Mouse (Mus musculus) adrenal gland (tissue): ENCODE results near the gene Rin2.

ENCODE experiments used
- intact Hi-C: fragments of 180-260 bp; cut with DNase I; formaldehyde crosslinking; loops from one replicate; pipeline ENCODE4 v1.15.1; 2025

Gene Rin2

DNA sequence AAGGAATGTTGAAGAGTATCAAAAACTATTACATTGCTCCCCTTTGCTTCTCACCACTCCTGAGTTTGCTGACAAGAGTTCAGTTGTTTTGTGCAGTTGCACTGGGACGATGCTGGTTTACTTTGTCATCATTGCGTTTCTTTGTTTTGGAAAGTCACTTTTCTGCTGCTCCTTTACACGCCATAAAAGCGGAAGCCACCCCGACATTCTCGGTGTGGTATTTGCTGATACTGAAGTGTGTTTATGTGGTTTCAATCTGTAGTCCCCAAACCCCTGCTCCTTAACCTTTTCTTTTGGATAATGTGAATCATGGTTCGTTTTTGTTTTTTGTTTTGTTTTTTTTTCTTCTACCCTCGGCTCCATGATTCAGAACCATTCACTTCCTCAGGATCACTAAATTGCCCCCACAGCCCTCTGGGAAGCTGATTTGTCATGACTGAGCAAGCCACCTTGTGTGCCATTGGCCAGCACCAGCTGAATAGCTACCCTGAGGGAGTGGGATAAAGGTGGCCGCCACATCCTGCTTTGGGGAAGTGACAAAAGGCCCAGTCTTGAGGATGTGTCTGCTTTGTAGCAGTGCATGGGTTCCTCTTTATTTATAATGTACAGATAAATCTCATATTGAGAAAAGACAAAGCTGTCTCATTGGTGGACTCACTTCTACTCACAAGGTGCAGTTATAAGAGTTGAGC, 55.3 kb downstream of the Rin2 start:
- intact Hi-C loops: no loop called here

DNA sequence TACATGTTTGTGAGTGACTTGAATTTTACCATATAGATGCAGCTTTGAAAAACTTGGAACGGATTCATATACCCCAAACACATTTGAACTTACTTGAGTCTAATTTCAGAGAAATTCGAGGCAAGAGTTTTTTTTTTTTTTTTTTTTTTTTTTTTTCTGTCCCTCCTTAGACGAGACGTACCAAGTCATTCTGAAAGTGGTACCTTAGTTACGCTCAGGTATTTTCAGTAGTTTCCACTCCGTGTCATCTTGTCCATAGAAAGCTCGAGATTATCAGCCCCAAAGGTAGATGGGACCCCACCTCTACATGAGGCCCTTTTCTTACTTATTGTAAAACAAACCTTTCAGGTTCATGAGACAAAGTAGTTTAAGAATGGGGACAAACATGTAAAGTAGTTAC, 55.9 kb downstream of the Rin2 start:
- intact Hi-C loops: no loop called here

DNA sequence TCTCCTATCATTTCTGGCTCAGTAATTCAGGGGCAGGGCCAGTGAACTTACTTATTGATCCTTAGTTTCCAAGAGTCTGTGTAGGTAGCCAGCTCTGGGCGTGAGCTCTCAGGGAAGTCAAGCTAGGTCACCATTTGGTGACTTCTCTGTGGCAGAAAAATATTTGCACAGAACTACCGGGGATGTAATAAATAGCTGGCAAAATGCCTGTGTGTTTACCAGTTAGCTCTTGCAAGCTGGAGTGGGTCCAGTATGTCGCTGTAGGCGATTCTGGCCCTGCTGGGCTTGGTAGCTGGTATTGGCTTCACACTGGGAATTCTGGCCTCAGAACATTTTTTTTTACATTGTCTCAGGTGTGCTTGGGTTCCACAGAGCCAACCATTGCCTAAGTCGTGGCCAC, 60.1 kb downstream of the Rin2 start:
- intact Hi-C loops: no loop called here

DNA sequence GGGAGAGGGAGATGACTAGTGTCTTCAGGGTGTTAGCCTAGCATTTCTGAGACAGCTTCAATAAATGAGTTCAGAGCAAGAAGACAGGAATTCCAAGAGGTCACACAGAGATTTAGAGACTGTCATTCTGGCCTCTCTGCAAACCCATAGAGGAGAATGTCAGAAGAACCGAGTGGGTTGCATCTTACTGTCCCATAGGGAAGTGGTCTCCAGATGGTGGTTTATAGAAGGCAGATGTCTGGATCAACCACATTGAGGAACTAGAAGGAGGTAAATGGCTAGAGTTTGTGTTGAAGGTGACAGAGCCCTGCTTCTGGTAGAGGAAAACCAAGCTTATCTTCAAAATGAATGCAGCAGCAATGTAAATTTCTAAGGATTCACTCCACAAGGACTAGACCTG, 61.5 kb downstream of the Rin2 start:
- intact Hi-C loops: no loop called here

DNA sequence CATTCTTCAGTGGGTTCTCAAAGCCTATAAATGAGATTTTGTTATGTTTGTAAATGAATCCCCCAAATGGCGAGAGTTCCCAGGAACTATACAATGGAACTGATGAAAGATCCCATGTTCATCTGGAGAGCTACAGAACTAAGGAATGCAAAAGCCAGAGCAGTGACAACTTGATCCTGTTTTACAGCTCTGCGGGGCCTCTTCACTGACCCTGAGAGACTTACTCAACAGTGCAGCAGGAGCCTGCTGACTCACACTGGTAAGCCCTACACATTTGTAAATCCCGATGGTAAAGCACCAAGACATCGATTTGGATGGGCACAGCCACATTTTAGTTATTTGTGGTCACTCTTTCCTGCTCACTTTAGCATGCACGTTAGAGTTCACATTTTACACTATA, 62.2 kb downstream of the Rin2 start:
- intact Hi-C loops: no loop called here

DNA sequence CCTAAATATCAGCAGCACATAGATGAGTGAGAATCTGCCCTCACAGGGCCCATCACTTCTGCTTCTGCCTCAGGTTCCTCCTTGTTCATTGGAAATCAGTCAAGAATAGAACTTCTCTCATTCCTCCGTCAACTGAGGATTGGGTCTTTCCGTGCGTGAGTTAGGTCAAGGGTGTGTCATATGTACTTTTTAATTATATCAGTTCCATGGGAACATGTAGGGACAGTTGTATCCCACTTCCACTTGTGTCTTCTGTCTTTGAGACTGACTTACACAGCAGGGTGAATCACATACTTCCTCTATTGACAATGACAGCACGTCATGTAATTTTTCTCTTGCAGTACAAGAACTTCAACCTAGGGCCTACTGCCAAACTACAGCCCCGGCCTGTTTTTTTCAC, 65.7 kb downstream of the Rin2 start:
- intact Hi-C loops: no loop called here

DNA sequence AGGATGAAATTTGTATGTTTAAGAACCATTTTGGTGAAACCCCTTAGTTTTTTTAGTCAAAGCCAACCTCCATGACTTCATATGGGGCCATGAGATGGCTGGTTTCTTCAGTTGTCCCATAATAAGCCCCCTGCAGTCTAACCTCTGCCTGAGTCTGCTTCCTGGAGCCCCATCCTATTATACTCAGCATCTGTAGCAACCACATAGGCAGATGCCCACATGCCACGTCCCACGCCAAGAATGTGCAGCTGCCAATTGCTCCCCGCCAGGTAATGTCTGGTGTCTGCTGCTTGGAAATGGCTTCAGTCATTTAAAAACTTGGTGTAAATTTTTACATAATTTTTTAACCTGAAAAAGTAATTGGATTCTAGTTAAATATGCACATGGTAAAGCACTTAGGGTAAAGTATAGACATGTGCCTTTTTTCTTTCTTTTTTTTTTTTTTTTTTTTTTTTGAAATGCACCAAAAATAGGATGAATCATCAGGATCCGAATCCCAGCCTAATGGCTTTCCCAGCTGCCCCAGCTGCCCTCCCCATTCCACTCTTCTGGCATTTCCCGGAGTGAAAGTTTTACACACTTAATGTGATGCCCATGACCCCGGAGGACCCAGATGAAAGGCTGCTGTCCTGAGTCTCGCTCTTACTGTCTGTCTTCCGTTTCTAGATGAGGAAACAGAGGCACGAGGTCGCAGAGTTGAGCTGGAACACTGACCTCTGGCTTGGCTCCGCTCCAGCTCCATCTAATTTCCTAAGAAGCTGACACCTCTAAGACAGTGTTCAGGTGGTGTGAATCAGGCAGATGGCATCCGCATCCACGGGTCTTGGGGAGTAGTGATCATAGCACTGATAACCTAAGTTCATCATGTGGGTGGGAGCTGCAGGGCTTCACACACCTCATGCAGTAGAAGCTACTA, 68.0 kb downstream of the Rin2 start:
- intact Hi-C loops: no loop called here

DNA sequence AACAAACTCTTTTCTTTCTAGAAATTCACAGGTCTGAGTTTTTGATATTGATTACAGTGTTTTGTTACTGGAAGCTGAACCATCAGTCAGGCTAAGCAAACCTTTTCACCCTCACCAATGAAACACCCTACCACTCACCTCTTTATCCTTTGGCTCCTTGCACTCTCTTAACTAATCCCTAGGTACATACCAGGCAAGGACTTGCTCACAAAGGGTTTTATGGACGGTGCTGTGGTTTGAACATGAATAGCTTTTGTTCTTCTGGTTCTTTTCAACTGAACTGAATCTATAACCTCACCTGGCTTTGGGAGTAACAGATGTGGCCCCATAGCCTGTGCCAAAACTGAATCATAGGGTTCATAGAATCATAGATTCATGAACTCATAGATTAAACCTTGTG, 71.4 kb downstream of the Rin2 start:
- intact Hi-C loops: no loop called here

DNA sequence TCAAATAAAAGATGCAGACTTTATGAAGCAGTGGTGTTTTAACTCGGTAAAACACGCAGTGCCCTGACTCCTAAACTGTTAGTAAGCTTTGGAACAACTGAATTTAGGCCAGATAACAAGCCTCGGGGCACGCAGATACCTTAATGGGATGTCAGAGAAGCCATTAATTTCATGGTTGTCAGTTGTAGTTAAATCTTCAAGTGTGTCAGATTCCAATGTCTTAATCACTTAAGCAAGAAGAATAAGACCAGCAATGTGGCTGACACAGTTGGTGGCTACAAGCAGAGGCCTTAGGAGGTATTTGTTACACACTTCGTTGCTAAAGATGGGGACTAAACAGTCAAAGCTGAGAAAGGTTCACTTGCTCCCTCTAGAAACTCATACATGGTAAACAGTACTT, 74.6 kb downstream of the Rin2 start:
- intact Hi-C loops: no loop called here

DNA sequence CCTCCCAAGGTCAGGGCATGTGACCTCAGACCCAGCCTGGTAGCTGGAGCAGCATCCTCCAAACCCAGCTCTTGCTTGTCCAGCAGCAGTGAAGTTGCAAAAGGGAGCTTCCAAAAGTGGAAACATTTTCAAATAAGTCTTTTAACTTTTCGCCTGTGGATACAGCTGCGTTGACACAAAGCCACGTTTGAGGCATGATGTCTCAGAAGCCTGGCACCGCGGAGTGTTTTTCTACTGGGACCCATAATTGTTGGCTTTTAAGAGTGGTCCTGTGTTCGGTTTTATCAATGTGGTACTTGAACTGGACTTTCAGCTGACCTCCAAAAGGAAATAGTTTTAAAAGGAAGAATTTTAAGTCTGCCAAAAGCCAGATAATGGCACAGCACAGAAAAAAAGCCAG, 77.6 kb downstream of the Rin2 start:
- intact Hi-C loops: no loop called here

DNA sequence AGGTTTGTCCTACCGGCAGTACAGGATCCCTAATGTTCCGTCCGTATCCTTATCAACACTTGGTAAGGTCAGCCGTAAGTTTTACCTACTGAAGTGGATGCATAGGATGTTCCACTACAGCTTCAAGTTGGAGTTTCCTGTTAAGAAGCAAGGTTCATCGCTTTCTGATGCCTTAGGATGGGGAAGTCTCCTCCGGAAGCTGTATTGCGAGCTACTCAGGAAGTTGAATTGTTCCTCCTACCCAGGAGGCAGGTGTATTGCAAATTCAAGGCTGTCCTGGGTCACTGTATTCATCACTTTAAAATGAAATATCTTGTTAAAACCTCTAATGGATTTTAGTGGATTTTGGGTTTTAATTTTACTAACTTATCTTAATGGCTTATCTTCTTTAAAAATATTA, 79.0 kb downstream of the Rin2 start:
- intact Hi-C loops: no loop called here

DNA sequence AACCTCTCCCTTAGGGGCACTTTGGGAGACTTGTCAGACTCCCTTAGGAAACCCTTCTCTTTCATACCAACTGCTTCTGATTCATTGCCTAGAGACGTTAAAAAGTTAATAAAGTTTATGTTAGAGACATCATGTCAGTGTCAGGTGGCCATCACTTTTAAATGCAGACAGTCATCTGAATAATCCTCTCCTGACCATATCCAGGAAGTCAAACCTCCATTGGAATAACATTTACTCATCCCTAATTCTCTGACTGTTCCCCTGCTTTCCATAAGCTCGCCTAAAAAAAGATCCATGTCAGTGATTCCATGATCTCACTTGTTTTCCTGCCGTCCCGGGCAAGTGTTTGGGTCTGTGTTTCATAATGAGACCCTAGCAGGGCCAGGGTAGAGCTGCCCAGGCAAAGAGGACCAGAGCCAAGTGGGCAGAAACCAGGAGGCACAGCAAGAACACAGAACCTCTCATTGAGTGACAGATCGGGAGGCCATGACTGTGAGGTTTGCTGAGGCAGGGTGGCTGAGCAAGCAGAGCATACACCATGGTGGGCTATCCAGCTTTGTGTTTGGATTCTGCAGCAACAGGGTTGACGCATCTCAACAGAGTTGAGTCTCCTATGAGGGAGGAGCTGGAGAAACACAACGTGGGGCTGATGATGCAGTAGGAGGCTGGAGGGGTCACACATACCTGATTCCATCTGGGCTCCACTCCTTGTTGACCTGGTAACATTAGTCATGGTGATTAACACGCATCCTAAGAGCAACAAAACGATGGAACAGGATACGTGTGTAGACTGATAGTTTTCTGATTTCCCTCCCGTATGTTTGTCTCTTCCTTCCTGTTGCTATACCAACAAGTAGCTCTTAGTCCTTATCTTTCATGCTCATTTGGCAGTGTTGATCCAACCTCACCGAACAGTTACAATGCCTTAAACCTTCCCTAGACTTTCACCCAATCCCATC, 81.1 kb downstream of the Rin2 start:
- intact Hi-C loops: no loop called here

DNA sequence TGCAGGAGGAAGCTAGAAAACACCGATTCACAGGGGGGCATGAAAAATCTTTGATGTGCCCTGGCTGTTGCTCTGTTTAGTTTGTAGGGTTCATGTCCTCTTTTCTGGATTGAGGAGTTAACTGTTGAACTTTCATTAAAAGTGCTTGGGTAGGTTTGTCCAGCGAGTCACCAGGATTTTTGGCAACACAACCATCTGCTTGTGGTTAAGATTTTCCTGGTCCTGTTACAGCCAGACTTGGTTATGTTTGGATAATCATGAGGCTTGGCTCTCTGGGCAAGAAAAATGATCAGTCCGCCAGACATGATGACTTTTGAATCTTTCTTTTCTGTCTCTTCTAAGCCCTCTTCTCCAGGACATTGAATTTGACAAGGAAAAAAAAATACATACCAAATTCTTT, 85.1 kb downstream of the Rin2 start:
- intact Hi-C loops: no loop called here

DNA sequence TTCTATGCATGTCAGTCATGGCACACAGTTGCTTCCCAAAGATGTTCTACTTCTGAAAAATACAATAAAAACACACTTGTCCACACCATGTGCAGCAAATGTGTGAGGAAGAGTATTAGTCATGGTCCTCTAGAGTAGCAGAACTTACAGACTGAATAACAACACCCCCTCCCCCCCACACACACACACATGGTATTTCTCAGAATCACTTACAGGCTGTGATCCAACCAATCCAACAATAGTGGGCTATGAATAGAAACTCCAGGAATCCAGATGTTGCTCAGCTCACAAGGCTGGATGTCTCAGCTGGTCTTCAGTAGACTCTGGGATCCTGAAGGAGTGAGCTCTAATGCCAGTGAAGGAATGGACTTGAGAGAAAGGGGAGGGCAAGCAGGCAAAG, 86.4 kb downstream of the Rin2 start:
- intact Hi-C loops: no loop called here

DNA sequence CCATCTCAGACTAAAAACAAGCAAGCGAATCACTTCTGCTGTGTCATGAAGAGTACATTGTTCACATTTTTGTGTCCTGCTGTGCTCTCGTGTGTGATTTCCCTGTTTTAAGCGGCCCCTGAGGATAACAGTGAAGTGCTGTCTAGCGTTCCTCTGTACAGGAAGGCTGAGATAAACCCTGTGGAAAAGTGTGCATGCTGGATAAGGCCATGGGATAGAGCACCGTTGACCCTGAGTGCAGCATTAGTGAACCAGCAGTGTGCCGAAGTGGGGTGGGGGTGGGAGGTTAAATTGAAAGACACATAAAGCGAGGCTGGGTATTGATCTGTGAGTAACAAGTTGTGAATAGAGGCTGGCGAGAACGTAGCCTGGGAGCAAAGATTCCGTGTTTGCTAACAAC, 94.9 kb downstream of the Rin2 start:
- intact Hi-C loops: no loop called here

DNA sequence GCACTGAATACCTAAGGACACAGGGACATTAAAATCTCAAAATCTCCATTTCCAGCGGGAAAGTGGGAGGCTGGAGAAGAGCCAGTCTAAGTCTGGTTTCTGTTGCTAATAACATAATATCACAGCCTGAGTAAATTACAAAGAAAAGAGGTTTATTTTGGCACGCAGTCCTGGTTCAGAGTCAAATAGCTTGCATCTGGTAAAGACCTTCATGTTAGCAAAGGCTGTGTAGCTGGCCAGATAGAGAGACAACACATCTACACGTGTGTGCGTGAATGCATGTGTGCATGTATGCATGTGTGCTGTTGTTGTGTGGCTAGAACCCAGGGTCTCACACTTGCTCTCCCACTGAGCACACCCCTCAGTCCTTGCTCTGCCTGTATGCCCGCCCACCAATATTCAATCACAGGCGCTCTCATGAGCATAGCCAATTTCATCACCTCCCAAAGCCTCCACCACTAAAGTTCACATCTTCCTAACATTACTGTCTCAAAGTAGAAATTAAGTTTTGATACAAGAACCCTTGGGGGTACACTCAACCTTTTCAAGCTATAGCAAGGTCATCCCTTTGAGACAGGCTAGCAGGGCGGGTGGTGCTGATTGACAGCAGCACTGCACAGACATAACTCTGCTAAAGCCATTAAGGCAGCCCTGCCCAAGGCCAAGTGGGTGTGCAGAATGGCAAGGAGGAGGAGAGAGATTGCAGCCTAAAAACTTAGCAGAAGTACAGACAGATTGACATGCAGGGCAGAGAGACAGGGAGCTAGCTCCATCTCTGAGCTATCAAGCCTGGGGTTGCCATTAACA, 95.9 kb downstream of the Rin2 start:
- intact Hi-C loops: no loop called here

DNA sequence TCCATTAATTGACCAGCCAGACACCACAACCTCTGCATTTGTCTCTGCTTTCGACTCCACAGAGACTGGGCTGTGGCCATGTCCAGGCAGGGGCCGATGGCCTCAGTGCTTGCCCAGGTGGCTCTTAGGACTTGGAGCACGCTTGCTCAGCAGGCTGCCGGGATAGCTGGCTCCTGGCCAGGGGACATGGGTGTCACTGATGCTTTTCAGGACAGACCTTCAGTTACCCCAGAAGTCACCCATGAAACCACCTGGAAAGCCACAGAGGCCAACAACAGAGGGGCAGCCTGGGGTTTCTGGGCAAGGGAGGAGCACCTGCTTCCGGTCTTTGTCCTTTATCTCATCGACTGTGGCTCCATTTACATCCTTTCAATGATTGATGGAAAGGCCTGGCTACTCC, 108.2 kb downstream of the Rin2 start:
- intact Hi-C loops: no loop called here

DNA sequence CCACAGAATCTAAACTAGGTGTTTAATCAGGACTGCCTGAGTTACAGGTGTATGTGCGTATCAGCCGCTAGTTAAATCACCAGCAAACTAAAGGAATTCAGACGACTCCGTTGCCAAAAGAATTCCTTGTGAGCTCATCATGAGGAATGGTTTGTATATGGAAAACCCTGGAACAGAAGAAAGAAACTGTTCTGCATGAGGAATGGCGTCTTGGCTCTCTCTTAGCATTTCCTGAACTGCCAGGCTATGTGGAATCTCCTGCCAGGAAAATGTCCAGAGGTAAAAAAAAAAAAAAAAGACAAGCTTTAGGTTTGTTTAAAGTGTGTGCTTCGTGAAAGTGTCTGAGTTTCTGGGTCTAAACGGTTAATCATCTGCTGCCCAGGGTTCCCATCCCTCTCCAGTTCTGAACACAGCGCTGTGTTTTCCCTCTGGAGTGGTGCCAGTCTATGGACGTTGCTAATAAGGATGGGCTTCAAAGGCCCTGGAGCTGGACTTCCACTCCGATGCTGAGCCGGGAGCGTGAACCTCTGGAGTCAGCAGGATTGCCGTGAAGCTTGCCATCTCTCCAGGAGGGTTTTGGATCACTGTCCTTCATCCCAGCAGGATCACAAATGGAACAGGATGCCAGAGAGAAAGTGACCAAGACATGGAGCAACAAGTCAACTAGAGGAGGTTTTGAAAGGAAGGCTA, 109.4 kb downstream of the Rin2 start:
- intact Hi-C loops: no loop called here

DNA sequence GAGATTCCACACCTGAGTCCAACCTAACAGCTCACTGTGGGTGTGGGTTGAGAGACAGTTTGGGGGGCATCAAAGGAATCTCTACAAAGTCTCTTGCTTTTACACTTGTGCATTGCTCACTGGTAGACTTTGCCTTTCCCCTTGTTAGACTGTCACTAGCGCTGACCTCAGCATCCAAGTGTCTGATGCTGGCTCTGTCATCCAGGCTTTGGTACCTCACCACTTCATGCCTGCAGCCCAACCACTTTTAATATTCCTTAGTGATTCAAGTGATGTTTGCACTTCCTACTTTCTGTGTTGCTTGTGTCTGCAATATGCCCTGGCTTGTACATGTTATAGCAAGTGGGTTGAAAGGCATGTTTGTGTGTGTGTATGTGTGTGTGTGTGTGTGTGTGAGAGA, 109.9 kb downstream of the Rin2 start:
- intact Hi-C loops: no loop called here
